Mouse (Mus musculus): Measurements from ENCODE around the gene Tada2a.

- TF ChIP-seq TAL1 (IDR thresholded peaks at IDR 0.05; ENCODE audit: low read length): no peak
- TF ChIP-seq GATA1 (IDR thresholded peaks at IDR 0.05; ENCODE audit: low read length): no peak
Observed at GRCm38 (mm10) chr11:84080327-84080726, 49.1 kb downstream of the Tada2a start.
